Mouse (Mus musculus) lung, adult 18-20 months (tissue): Measurements from ENCODE around the gene Klf9.

Experiments
- DNase-seq, 2 experiments: peaks; one replicate each; pipeline ENCODE4 v3.0.0; 2022; ENCODE audit warnings: mixed read lengths in 2 of 2

Gene Klf9

DNA sequence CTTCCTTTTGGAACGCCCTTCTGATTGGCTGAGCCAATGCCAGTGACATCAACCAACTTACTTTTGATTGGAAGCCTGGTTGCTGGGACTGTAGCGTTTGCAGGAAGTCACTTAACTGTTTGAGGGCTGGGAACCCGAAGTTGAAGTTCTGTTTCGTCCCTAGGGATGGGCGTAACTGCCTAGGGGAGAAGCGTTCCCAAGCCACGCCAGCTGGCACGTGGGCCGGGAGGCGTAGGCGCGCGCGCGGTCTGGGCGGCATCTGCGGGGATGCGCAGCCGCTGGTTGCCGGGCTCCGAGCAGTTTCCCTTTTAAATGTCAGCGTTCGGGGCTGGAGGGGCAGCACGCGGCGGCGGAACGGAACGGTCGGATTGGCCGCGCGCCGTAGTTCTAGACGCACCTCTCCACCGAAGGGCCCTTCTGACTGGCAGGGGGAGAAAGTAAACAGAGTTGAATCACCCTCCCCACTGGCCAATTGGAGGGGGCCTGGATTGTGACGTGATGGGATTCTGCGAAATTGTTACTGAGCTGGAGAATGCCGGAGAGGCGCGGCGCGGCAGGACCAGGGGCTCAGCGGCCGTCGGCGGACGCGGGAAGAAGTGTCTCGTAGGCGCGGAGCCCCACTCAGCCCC, at the start of gene Klf9:
Klf9 (plus strand) TSS at position 538 of the 629 bp plus-strand sequence.
- DNase-seq: peak; percentile 99

DNA sequence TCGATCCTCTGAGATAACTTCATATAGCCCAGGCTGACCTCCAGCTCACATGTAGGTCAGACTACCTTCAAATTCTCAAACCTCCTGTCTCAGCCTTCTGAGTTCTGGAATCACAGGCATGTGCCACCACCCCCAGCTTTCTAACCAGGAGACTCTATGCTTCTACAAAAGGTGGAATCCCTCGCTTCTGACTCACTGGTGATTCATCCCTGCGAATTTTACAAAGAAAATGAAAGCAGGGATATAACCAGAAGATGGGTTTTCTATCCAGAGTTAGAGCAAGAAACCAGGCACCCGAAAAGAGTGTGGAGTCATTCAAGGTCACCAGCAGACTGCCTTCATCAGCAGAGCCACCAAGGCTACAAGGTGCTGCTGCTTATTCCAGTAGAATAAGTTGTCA, 49.4 kb upstream of the Klf9 start:
- no peak for DNase-seq

DNA sequence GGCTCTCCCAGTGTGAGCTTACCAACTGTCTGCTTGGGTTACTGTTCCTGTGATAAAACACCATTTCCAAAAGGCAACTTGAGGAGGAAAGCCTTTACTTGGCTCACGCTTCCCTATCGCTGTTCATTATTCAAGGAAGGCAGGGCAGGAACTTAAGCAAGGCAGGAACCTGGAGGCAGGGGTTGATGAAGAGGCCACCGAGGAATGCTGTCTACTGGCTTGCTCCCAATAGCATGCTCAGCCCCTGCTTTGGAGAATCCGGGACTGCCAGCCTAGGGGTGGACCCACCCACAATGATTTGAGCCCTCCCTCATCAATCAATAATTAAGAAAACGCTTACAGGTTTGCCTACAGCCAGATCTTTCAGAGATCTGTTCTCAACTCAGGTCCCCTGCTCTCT, 47.5 kb upstream of the Klf9 start:
- no peak for DNase-seq

DNA sequence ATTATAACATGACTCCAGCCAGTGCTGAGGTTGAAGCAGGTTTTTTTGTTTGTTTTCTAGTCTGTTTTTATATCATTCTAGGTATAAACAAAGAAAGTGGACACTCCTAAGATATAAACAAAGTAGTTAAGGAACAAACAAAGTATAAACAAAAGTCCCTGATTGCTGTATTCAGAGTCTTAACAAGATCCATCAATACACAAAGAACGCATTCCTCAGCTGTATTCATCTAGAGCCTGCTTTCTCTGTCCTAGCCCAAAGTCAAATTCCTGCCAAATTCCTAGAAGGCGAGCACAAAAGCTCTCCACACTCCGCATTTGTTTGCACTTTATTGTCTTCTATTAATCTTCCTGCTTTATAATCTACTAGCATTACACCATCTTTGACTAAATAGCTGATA, 46.1 kb upstream of the Klf9 start:
- no peak for DNase-seq

DNA sequence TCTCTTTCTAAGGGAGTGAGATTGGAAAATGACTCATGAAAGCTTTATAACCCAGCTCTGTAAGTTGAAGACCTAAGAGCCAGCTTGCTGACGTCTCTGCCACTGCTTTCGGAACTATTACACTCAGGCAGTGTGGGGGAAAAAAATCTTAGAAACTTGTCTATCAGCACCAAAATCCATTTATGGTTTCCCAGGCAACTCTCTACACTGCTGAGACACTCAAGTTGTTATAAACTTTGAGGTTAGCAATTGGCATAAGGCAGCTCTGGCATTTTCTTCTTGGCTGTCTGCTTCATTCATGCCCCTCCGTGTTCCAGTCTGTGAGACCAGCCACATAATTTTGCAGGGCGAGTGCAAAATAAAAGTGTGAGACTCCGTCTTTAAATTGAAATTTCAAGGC, 34.2 kb upstream of the Klf9 start:
- DNase-seq: no peak

DNA sequence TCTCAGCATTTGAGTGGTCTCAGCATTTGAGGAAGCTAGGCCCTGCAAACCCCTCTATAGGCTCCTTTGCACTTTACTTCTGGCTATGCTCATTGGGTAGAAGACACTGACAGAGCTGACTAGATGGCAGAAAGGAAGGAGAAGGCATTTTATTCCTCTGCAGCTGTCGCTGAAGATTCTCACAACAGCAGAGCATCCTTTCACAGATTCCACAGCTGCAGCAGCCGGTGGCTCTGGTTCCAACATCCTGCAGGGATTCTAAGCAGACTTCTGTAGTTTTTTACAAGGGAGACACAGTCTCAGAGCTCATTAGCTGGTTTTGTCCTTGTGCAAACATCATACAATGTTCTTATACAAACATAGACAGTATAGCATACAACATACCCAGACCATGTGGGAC, 33.7 kb upstream of the Klf9 start:
- DNase-seq: no peak

DNA sequence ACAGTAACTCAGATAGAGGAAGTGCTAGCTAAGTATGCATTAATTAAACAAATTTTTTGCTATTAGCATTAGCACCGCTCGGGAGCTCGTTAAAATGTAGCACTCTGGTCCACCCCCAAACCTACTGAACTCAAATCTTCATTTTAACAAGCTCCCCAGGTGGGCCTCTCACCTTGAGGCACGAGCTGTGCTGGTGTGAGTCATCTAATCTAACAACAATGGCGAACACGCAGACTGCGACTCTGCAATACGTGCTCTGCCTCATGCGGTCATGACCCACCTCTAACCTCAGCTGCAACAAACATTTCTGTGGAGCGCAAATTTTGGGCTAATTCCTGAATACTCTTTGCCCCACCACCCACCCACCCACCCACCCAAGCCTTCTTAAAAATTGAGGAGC, 19.2 kb upstream of the Klf9 start:
- DNase-seq: no peak

DNA sequence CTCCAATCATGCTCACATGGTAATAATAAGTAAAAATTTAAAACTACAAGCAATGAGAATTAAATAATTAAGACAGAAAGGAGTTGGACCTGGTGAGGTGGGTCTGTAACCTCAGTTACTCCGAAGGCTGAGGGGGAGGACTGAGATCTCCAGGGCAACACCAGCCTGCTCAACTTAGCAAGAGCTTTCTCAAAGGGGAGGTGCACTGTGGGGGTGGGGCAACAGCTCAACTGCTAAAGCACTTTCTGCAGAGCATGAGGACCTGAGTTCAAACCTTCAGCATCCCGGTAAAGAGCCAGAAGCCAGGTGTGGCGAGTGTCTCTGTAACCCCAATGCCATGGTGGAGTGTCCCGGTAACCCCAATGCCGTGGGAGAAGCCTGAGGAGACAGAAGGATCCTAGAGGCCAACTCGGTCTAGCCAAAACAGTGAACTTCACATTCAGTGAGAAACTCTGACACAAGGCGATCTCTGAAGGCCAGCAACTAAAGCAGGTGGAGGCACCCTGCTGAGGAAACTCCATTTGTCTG, 16.9 kb upstream of the Klf9 start:
- no peak for DNase-seq

DNA sequence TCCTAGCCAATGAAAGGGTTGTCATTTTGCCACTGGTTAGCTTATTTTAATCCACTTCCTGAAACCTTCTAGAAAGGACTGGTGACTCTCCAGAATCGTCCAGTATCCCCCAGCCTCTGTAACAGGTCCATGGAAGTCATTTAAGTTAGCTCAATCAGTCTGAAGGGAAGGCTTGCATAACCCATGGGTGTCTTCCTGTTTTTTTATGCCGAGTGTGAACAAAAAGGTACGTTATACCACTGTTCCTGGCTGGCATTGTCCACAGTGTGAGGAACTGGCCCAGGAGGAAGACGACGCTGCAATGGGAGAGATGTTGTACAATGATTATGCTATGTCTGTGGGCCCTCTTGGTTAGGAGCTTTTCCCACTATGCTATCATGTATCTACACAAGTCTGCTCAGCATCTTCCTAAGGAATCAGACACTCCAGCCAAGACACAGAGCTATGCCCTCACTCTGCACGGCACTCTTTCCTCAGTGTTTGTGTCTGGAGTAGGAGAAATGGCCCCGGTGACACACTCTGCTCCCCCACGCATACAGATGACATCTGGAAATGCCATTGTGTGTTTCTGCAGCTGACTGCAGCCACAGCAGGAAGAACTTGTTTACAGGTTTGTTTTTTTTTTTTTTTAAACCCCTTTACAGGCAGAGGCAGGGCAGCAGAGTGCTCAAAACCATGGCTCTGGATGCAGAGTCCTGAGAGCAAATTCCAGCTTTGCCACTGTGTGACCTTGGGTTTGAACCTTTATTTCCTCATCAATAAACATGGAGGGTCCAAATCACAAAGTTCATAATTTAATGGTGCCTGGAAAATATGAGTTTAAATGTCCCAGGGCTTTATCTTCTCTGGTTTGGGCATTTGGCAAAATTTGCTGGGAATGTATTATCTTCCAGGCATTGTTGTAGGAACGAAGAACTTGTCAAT, 15.5 kb upstream of the Klf9 start:
- peak in 1 of 2 experiments; percentile 15 for DNase-seq

DNA sequence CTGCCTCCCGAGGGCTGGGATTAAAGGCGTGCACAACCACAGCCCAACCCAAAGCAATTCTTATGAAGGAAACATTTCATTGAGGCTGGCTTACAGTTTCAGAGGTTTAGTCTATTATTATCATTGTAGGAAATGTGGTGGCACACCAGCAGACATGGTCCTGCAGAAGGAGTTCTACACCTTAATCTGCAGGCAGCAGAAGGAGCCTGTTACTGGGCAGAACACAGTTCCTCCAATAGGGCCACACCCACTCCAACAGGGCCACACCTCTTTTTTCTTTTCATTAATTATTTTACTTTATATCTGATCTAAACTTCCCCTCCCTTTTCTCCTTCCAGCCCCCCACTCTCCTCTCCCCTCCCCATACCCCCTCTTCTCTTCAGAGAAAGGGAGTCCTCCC, 11.1 kb upstream of the Klf9 start:
- no peak for DNase-seq

DNA sequence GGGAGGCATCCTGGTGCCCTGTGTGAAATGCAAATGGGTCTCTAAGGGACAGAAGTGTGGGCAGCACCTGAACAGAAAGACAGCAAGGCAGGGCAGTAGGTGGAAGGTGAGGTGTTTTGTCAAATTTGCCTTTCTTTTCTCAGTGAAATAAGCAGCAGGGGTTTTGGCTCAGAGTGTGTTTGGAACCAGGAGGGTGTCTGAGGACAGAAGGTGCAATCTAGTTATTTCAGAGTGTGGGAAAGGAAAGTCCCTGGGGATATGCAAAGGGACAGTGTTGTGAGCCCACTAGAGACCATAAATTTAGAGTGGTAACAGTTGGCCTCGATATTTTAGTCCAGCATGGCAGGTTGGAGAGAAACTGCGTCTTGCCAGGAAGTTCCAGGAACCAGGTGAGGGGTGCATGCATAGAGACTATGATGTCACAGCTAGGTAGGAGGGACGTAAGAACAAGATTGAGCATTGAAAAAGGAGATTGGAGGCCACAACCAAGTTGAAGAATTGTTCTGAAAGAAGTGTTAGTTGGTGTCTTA, 8.9 kb upstream of the Klf9 start:
- no peak for DNase-seq

DNA sequence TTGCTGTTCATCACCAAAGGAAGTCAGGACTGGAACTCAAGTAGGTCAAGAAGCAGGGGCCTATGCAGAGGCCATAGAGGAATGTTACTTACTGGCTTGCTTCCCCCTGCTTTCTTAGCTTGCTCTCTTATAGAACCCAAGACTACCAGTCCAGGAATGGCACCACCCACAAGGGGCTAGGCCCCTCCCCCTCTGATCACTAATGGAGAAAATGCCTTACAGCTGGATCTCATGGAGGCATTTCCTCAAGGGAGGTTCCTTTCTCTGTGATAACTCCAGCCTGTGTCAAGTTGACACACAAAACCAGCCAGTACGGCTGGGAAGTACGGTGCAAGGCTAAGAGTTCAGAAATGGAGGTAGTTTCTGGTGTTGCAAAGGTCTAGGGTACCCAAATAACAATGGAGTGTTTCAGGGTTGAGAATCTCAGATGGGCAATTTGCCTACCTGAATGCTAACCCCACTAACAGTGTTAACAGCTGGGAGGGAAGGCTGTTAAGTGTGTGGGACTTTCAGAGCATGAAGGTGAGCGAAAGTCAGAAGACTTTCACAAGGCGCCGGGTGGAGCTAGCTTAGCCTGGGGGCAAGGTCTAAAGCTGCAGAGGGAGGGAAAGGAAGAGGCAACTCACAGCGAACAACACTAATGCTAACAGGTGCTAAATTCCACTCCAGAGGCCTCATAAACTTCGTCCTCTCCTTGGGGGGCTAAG, 8.2 kb upstream of the Klf9 start:
- no peak for DNase-seq

DNA sequence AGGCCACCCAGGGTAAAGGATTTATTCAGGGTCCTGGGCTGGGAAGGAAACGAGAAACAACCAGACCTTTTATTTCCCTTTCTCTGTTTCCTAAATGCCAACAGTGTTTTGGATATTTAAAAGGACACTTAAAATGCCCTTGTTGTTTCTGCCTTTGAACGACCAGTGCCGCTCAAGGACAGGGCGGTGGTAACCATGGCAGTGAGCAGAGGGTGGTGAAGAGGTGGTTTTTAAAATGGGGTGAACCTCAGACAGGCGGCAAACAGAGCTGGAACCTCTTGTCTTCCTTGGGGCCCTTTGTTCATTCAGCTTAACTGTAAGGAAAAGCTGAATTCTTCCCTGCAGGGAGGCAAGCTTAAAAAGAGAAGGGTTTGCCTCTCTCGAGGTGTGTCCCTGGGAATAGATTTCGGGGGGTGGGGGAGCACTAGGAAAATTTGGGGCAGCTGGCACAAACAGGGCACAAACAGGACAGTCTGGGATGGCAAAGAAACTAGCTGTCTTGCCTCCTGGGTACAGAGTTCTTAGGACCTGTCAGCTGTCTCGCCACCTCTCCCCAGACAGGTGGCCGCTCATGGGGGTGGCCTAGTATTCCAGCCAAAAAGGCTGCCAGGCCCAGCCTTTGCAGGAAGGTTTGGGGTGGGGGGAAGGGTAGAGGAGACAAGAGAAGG, 7.5 kb upstream of the Klf9 start:
- peak; percentile 64 to 77 for DNase-seq

DNA sequence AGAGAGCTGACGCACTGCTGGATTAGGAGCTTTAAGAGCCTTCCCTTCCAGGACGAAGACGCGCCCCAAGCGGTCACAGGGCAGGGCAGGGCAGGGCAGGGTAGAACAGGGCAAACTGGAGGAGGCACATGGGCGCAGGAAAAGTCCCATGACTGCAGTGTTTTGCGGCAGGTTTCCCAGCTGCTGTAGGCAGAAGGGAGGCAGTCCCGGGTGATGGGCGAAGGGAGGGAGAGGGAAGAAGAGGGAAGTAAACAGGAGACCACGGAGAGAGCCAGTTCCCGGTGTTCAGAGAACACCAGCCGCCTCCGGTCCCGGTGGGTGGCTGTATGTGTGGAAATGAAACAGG, 7.0 kb upstream of the Klf9 start:
- DNase-seq: peak; percentile 93 to 97

DNA sequence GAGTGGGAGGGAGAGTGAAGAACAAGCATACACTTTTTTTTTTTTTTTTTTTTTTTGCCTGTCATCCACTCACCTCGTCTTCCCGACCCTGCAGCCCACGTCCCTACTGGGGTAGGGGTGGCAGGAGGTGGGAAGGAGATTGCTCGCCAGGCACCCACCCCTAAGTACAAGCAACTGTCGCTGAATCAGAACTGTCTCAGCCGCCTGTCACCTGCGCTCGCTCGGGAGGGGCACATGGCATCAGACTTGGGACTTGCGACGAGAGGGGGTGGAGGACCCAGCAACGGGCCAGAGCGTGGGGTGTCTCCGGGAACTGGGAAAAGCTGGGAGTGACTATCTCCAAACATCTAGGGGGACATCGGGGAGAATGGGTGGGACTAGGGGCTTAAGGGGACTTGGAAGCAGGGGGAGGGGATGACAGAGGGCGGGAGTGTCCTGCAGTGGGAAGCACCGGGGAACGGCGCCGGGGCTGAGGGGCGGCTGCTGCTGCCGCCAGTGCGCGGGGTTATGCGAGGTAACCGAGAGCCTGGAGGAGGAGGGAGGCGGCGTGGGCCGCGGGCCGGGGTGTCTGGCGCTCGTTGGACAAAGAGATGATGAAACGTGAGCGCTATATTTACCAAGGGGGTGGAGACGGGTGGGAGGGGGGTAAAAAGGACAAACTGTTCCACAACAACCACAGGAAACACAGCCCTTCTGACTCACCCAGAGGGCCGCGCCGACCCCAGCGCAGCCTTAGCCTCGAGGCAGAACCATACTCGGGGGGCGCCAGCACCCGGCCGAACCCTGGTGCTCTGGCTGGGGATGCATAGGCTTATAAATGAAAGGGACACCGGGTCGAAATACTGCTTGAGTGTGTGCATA, 6.4 kb upstream of the Klf9 start:
- DNase-seq: peak; percentile 95 to 97

DNA sequence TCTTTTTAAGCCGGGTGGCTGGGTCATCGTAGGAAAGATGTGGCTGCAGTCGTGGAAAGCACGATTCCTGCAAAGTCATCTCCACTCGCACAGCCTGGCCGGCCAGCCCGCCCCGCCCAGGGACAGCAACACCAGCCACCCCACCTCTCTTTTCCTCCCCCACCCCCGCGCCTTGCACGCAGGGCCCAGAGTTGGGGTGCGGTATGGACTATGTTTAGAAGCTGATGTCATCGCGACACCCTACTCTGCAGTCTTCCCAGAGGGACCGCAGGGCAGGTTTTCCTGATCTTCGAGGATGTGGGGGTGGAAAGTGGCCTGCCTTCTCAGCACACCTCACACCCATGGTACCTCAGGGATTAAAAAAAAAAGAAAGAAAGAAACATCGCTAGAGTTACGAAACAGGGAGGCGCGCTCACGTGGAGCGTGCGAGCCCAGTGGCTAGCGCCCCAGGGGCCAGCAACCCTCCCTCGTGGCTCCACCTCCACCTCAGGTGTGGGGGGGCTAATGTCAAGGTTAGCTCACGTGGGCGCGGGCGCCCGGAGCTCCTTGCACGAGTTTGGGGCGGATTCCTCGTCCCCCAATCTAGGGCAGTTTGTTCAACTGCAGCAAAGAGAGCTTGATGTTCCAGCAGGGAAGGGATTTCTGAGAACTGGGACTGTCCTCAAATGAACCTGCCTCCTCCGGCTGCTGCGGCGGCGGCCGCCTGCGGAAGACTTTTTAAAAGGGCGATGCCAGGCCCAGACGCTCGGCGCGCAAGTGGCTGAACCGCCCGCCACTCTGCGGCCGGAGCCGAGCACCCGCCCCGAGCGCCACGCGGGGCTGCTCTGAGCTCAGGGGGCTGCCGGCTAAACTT, 5.5 kb upstream of the Klf9 start:
- peak; percentile 95 to 97 for DNase-seq

DNA sequence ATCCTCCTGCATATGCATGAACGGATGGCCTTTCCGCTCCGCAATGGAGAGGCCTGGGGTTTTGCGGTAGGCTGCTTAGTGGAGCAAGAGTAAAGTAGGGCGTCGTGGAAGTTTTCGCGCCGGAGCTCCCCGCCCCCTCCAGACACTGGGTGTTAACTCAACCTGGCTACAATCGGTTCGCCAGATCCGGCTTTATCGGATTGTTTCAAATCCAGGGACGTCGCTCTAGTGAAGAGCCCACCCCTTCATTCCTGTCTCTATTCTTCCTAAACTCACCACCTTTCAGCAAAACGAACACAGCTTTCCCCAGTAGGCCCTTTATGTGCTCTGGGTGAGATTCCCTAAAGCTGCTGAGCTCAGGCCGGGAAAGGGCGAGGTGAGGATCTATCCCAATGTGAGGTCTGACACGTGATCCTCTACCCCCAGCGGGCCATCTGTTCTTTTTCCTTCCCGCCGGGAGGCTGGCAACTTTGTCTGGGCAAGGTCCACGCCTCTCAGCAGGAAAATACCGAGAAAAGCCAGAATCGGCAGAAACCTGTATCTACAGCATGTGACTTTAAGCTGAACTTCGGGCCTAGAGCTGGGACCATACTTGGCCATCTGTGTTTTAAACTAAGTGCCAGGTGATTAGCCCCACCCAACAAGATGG, 4.7 kb upstream of the Klf9 start:
- DNase-seq: peak; percentile 73 to 75

DNA sequence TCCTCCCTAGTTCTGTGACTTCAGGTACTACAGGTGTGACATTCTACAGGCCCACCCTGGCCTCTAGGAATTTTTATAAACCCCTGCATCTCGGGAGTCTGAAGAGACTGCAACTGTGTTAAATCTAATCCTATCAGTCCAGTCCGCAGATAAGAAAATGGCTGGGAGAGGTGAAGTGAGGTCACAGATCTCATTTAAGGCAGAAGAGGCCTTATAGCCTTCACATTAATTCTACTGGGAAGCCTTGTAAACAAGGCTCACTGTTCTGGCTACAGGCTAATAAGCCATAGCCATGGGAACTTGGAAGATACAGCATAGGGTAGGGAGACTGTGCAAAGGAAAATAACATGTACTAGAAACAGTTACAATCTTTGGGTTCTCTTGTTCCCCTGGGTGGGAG, 3.7 kb upstream of the Klf9 start:
- DNase-seq: no peak

DNA sequence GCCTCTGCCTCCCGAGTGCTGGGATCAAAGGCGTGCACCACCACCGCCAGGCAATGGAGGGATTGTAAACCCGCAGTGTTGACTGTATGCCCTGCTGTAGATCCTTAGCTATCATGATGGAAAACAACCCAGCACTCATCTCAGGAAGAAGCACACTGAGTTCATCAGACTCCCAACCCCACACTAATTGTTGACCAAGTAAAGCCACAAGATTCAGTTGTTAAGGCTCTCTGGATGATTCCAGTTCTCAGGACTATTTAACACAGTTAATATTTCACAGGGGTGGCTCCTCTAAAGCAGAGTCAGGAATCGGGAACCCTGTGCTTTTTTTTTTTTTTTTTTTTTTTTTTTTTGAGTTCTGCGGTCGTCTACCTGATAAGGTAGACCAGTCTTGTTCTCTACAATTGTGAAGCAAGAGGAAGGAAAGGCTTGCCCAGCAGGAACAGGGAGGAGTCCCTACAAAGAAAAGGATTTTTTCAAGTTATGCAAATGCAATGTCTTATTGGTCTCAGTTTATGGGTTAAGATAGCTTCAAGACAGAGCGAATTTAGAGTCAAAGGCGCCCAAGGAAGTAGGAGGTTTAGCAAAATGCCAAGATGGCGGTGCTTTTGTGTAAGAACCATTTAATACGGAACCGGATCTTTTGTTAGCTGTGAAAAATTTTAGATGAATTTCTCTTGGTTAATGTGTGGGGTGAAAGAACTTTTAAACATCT, 1.1 kb upstream of the Klf9 start:
- peak in 1 of 2 experiments; percentile 45 for DNase-seq
